Mouse (Mus musculus): ENCODE measurements around the gene Pla2g4c.

Gene Pla2g4c

GRCm38 (mm10) chr7:13397832-13398231, 73.4 kb downstream of the Pla2g4c start, which contains the start of gene Cabp5:
TSS of gene Cabp5 (plus strand) at chr7:13398132.
- DNase-seq, result no peak

Data from right cerebral cortex, postnatal 4 days (tissue).